Mouse (Mus musculus) spleen, adult 2 months (tissue): ENCODE data around the gene Pik3r4. TPM values are rescaled to one million over a fixed set of nuclear protein-coding genes. Genes with fewer than 3 reads are reported as not detected.
"Not testable (repeated sequence)": the region's sequence is repeated elsewhere in the genome, so short reads cannot be mapped to it uniquely, and the experiment has no call there.

Source experiments
- DNase-seq, 2 experiments: peaks; one replicate each; pipeline versions ENCODE4 v3.0.0 to v3.0.0-alpha.2; 2012 to 2021; ENCODE audit warnings: low spot score in 2 of 2, low read depth in 1 of 2
- H3K27ac ChIP-seq: fragments of 200-500 bp; 2 replicates; pipeline ENCODE4 v1.5.1; 2012; ENCODE audit warnings: low read length, inconsistent platforms; ENCODE audit not compliant: insufficient read depth
- H3K27me3 ChIP-seq: fragments of 200-500 bp; 2 replicates; pipeline ENCODE4 v1.6.1; 2012; ENCODE audit warnings: mild to moderate bottlenecking, moderate library complexity, low read length, inconsistent platforms; ENCODE audit not compliant: control insufficient read depth, insufficient read depth
- H3K36me3 ChIP-seq: fragments of 200-500 bp; 2 replicates; pipeline ENCODE4 v1.6.1; 2012; ENCODE audit warnings: mild to moderate bottlenecking, low read length, inconsistent platforms; ENCODE audit not compliant: control insufficient read depth, insufficient read depth
- H3K4me1 ChIP-seq: fragments of 200-500 bp; 2 replicates; pipeline ENCODE4 v1.6.1; 2011; ENCODE audit warnings: inconsistent platforms; ENCODE audit not compliant: control insufficient read depth, insufficient read depth, insufficient read length
- H3K4me3 ChIP-seq: fragments of 200-500 bp; 2 replicates; pipeline ENCODE4 v1.5.1; 2011; ENCODE audit warnings: mild to moderate bottlenecking, inconsistent platforms; ENCODE audit not compliant: insufficient read depth, insufficient read length; ENCODE audit errors: extremely low read depth
- CTCF ChIP-seq: fragments of 200-500 bp; IDR thresholded peaks from 2 replicates; pipeline ENCODE4 v1.5.1; 2011; ENCODE audit warnings: mild to moderate bottlenecking, inconsistent platforms; ENCODE audit not compliant: insufficient read depth, insufficient read length, insufficient replicate concordance; ENCODE audit errors: extremely low read depth
- POLR2A ChIP-seq: fragments of 200-500 bp; IDR thresholded peaks from 2 replicates; pipeline ENCODE4 v1.6.1; 2011; ENCODE audit warnings: low read depth, low read length, inconsistent platforms
- WGBS: fragments of 180-500 bp; shearing (Covaris S2); methylation state at CpG from one replicate; pipeline ENCODE4 v1.1.7; 2018; 5-methylcytosine and 5-hydroxymethylcytosine counted together
- polyA plus RNA-seq: library from polyadenylated mRNA; depleted of rRNA; stranded (reverse); fragments of >200 nt; gene quantifications from 2 replicates; pipeline ENCODE4 v1.2.3, GENCODE M21; 2012

The Pik3r4 gene
- polyA plus RNA-seq, 1 experiment: 33.6 TPM

- no peak for DNase-seq
- WGBS: 73% methylated on average over 2 of the region's 2 CpGs
- no peak overlapping the region for H3K27ac ChIP-seq
- no peaks in the 10 kb centered on the region for H3K27me3 ChIP-seq
- H3K4me3 ChIP-seq: no peak overlapping the region
- H3K36me3 ChIP-seq: no peaks in the 10 kb centered on the region
- H3K4me1 ChIP-seq: no peaks in the 10 kb centered on the region
- TF ChIP-seq POLR2A (no peak), CTCF (no peak)
Measured at GRCm38 (mm10) chr9:105633961-105634360, 8.8 kb upstream of the Pik3r4 start.

GRCm38 (mm10) chr9:105641377-105641776 is 1.4 kb upstream of the Pik3r4 start:
- not testable (repeated sequence) for H3K4me1 ChIP-seq, H3K36me3 ChIP-seq, H3K27ac ChIP-seq, H3K27me3 ChIP-seq, H3K4me3 ChIP-seq, DNase-seq
- 90% methylated on average over 6 of the region's 6 CpGs for WGBS

- no peak for TF ChIP-seq POLR2A
- no peak for TF ChIP-seq CTCF
- WGBS: 29% methylated on average over 2 of the region's 2 CpGs
- peaks cover 4% of the 10 kb centered on the region for H3K36me3 ChIP-seq
- H3K4me1 ChIP-seq: peaks cover 6% of the 10 kb centered on the region; the same call in 1 of the 2 replicates
- no peaks in the 10 kb centered on the region for H3K27me3 ChIP-seq
- DNase-seq: peak; percentile 48 to 50
- no peak overlapping the region for H3K4me3 ChIP-seq
- H3K27ac ChIP-seq: peak overlapping the region; percentile 20; the same call in 1 of the 2 replicates
Measured at GRCm38 (mm10) chr9:105656189-105656588, 13.4 kb downstream of the Pik3r4 start.

- Histone ChIP-seq H3K27me3 (no peaks in the 10 kb centered on the region), H3K4me1 (peaks cover 6% of the 10 kb centered on the region; the same call in 1 of the 2 replicates), H3K36me3 (peaks cover 10% of the 10 kb centered on the region), H3K27ac (peak overlapping the region; percentile 69), H3K4me3 (peak overlapping the region; percentile 45; the same call in 1 of the 2 replicates)
- TF ChIP-seq CTCF (no peak), POLR2A (no peak)
- 56% methylated on average over 12 of the region's 12 CpGs for WGBS
- DNase-seq: peak in 1 of 2 experiments; percentile 55
Measured at GRCm38 (mm10) chr9:105658216-105658615, 15.4 kb downstream of the Pik3r4 start.

- 60% methylated on average over 6 of the region's 6 CpGs for WGBS
- H3K36me3 ChIP-seq: peaks cover 10% of the 10 kb centered on the region
- H3K4me1 ChIP-seq: peaks cover 6% of the 10 kb centered on the region; the same call in 1 of the 2 replicates
- H3K27ac ChIP-seq: peak overlapping the region; percentile 33; the same call in 1 of the 2 replicates
- DNase-seq: peak in 1 of 2 experiments; percentile 58
- no peak overlapping the region for H3K4me3 ChIP-seq
- TF ChIP-seq POLR2A: no peak
- TF ChIP-seq CTCF: no peak
- no peaks in the 10 kb centered on the region for H3K27me3 ChIP-seq
Measured at GRCm38 (mm10) chr9:105659877-105660276, 17.1 kb downstream of the Pik3r4 start.

GRCm38 (mm10) chr9:105665269-105665668 is 22.5 kb downstream of the Pik3r4 start:
- 92% methylated on average over 7 of the region's 7 CpGs for WGBS
- no peak for TF ChIP-seq POLR2A
- TF ChIP-seq CTCF: no peak
- no peak overlapping the region for H3K4me3 ChIP-seq
- H3K27ac ChIP-seq: no peak overlapping the region
- no peaks in the 10 kb centered on the region for H3K27me3 ChIP-seq
- no peak for DNase-seq
- peaks cover 26% of the 10 kb centered on the region for H3K36me3 ChIP-seq
- no peaks in the 10 kb centered on the region; the same call in 1 of the 2 replicates for H3K4me1 ChIP-seq

GRCm38 (mm10) chr9:105670916-105671315 is 28.1 kb downstream of the Pik3r4 start:
- no peak for TF ChIP-seq POLR2A
- TF ChIP-seq CTCF: no peak
- Histone ChIP-seq H3K4me1 (no peaks in the 10 kb centered on the region), H3K36me3 (peaks cover 30% of the 10 kb centered on the region), H3K27me3 (no peaks in the 10 kb centered on the region), H3K27ac (no peak overlapping the region), H3K4me3 (no peak overlapping the region)
- WGBS: 95% methylated on average over 4 of the region's 4 CpGs
- DNase-seq: no peak
